Mouse (Mus musculus): ENCODE measurements around the gene Dgke.
"Not testable (repeated sequence)": the region's sequence is repeated elsewhere in the genome, so short reads cannot be mapped to it uniquely, and the experiment has no call there.

The Dgke gene

DNA sequence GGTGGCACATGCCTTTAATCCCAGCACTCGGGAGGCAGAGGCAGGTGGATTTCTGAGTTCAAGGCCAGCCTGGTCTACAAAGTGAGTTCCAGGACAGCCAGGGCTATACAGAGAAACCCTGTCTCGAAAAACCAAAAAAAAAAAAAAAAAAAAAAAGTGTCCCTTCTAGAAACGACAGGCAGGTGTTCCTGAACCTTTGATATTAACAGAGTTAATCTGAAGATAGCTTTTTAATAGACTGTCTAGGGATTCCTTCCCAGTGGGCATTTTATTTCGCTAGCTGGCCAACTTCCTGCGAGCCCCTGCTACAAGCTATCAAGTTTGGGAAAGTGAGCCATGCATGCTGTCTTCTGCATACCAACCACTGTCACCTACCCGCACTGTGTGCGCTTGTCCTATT, 25.6 kb downstream of the Dgke start:
- in situ Hi-C loops (cut with MboI; ENCODE audit: low sequenced_read_pairs), result not testable (repeated sequence)

GRCm38 (mm10) chr11:89039325-89039724, 27.3 kb downstream of the Dgke start:
- in situ Hi-C loops (cut with MboI; ENCODE audit: low sequenced_read_pairs), result loop anchor here (5.0 to 10.0 kb wide), 2 partner anchors 37 to 55 kb away; no protein-coding TSS in a partner anchor

DNA sequence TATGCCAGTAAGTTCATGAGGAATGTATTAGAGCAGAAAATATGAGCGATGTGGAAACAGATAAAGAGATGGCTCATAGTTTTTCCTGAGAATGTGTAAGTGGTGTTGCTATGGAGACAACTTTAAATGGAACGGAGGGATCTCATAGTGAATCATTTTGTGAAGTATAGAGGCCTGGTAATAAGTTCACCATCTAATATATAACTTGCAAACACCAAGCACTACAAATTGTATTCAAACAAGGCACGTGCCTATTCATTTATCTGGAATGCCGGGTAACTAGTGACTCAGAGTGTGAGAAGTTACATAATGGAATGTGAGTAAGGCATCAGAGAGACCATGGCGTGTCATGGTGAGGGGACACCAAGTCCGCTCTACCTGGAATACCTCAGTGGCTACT, 28.2 kb downstream of the Dgke start:
- in situ Hi-C loops (cut with MboI; ENCODE audit: low sequenced_read_pairs), result loop anchor here (5.0 to 10.0 kb wide), 2 partner anchors 36 to 54 kb away; no protein-coding TSS in a partner anchor

DNA sequence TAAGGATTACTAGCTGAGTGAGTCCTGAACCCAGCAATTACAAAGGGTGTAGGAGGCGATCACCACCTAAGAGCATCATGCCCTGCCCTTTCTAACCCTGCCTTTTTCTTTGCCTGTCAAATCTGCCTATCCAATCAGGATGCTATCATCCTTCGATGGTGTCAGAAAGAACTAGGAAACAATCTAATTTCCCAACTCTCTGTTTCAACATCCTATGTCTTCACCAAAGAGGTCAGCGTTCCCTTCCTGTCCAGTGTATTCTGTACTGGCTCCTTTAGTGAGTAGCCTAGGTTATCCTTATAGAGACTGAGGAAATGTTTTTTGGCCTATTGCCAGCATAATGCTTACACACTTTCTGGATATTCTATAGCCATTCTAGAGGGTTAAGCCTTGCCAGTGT, 31.1 kb downstream of the Dgke start:
- in situ Hi-C loops (cut with MboI; ENCODE audit: low sequenced_read_pairs), result loop anchor here (5.0 to 10.0 kb wide), 2 partner anchors 33 to 51 kb away; no protein-coding TSS in a partner anchor

- in situ Hi-C loops (cut with MboI; ENCODE audit: low sequenced_read_pairs), result loop anchor here (10.0 kb wide), 1 partner anchor 50 kb away; no protein-coding TSS in a partner anchor
These were observed 32.1 kb downstream of the Dgke start for GRCm38 (mm10) chr11:89034592-89034991.

GRCm38 (mm10) chr11:89031189-89031588, 35.5 kb downstream of the Dgke start:
- in situ Hi-C loops (cut with MboI; ENCODE audit: low sequenced_read_pairs), result loop anchor here (10.0 kb wide), 1 partner anchor 46 kb away; no protein-coding TSS in a partner anchor

GRCm38 (mm10) chr11:89030552-89030951, 36.1 kb downstream of the Dgke start:
- in situ Hi-C loops (cut with MboI; ENCODE audit: low sequenced_read_pairs), result loop anchor here (10.0 kb wide), 1 partner anchor 46 kb away; no protein-coding TSS in a partner anchor

GRCm38 (mm10) chr11:89028871-89029405, 37.7 kb downstream of the Dgke start:
- in situ Hi-C loops (cut with MboI; ENCODE audit: low sequenced_read_pairs), result no loop called here

GRCm38 (mm10) chr11:89027955-89028361, 38.7 kb downstream of the Dgke start:
- in situ Hi-C loops (cut with MboI; ENCODE audit: low sequenced_read_pairs), result no loop called here

DNA sequence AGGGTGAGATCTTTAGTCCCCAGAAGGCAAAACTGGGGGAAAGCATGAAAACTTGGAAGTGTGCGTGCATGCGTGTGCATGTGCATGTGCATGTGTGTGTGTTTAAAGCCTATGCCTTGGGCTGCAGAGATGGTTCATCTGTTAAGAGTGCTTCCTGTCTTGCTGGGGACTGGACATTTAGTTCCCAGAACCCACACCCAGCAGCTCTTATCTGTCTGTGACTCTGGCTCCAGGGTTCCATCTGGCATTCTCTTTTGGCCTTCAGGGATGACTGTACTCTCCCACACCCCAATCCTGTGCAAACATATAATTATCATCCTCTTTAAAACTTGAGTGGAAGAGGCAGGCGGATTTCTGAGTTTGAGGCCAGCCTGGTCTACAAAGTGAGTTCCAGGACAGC, 40.5 kb downstream of the Dgke start:
- in situ Hi-C loops (cut with MboI; ENCODE audit: low sequenced_read_pairs), result no loop called here

- in situ Hi-C loops (cut with MboI; ENCODE audit: low sequenced_read_pairs), result no loop called here
These were observed 41.0 kb downstream of the Dgke start for GRCm38 (mm10) chr11:89025603-89026002.

DNA sequence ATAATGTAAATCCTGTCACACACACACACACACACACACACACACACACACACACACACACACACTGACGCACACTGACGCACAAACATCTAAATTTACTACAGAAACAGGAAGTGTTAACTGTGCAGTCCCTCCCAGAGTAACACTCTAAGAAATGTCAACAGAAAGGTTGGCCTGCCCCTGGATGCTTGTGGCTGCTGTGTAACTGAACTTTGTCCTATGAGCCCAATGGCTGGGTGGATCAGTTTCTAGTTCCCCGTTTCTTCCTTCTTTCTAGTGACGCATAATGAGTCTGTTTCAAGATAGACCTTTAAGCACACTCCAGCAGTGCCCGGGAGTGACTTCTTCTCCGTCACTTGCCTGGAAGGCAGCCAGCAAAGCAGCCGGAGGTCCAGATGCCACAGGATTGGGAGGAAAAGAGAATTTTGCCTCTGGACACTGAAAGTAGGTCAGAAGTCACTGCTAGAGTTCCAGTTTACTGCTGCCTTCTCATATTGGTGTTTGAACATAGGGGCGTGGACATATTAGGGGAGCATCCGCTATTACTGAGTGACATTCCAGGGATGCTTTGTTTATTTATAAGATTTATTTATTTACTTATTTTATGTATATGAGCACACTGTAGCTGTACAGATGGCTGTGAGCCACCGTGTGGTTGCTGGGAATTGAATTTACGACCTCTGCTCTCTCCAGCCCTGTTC, 42.3 kb downstream of the Dgke start:
- in situ Hi-C loops (cut with MboI; ENCODE audit: low sequenced_read_pairs), result no loop called here

DNA sequence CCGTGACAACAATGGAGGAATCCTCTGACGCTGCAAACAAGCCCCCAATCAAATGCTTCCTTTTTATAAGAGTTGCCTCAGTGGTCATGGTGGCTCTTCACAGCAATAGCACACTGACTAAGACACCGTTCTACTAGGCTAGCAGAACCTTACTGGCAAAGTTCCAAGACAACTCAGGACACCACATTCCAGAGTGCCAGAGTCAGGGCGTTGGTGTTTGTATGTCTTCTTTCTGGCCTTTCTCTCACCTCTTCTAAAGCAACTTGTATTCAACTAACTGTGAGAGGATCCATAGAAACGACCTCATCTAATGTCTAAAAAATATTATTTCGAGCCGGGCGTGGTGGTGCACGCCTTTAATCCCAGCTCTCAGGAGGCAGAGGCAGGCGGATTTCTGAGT, 43.2 kb downstream of the Dgke start:
- in situ Hi-C loops (cut with MboI; ENCODE audit: low sequenced_read_pairs), result no loop called here

GRCm38 (mm10) chr11:89022120-89022731, 44.4 kb downstream of the Dgke start:
- in situ Hi-C loops (cut with MboI; ENCODE audit: low sequenced_read_pairs), result no loop called here

GRCm38 (mm10) chr11:89021687-89022086, 45.0 kb downstream of the Dgke start:
- in situ Hi-C loops (cut with MboI; ENCODE audit: low sequenced_read_pairs), result no loop called here

GRCm38 (mm10) chr11:89020681-89021305, 45.9 kb downstream of the Dgke start:
- in situ Hi-C loops (cut with MboI; ENCODE audit: low sequenced_read_pairs), result no loop called here

DNA sequence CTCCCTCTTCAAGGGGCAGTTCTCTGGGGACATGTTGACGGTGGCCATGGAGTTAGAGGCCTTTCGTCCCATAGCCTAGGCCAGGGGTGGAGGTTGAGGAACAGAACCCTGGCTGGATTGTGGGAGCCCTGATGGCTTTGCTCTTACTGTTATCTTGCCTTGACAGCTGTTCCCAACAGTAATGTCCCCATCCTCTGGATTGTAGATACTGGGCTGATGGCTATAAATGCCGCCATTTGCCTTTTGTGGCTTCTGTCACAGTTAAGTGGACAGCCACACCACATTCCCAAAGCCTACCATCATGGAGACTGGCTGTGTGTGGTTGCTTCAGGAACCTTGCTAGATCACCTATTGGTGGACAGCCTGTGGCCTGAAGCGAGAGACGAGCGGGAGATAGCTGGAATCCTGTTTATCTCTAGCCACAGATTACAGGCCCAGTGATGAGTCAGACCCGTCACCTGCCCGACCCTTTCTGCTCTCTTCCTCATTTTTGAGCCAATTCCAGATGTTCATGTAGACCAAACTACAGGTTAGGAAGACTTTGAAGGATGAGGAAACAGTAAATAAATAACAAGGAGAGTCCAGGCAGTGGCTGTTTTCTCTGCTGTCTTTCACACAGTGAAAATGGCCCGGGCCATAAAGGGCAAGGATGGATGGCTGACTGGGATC, 49.0 kb downstream of the Dgke start:
- in situ Hi-C loops (cut with MboI; ENCODE audit: low sequenced_read_pairs), result no loop called here

GRCm38 (mm10) chr11:89012241-89012640, 54.4 kb downstream of the Dgke start:
- in situ Hi-C loops (cut with MboI; ENCODE audit: low sequenced_read_pairs), result no loop called here

GRCm38 (mm10) chr11:89009496-89009895, 57.2 kb downstream of the Dgke start:
- in situ Hi-C loops (cut with MboI; ENCODE audit: low sequenced_read_pairs), result no loop called here

DNA sequence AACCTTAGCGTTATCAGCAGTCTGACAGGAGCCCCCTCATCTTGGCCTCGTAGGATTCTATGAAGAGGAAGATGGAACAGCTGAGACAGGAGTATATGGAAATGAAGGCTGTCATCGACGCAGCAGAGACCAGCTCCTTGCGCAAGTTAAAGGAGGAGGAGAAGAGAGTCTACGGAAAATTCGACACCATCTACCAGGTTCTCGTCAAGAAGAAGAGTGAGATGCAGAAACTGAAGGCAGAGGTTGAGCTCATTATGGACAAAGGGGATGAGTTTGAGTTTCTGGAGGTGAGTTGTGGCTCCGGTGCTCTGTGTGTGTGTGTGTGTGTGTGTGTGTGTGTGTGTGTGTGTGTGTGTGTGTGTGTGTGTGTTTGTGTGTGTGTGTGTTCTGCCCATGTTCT, 57.6 kb downstream of the Dgke start:
- in situ Hi-C loops (cut with MboI; ENCODE audit: low sequenced_read_pairs), result no loop called here

DNA sequence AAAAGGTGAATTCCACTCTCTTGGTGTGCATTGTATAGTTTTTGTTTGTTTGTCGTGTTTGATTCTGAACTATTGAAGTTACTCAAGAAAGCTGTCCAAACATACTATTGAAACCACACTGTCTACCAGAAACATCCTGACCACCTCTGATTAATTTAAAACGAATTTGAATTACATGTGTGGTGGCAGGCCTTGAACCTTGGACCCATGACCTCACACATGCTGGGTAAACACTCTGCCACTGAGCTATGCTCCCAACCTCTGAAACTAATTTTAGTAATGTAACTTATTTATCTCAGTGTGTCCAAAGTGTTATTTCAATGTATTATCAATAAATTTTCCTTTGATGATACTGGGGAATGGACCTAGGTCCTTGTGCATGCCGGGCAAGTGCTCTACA, 59.1 kb downstream of the Dgke start:
- in situ Hi-C loops (cut with MboI; ENCODE audit: low sequenced_read_pairs), result no loop called here

Data from CH12F3 (cell line).